Mouse (Mus musculus) ovary, postnatal 10 days (tissue): ENCODE data around the gene Exog.

Source experiments
- DNase-seq: peaks from one replicate; pipeline ENCODE4 v3.0.0; 2022; ENCODE audit warnings: low spot score

Exog gene

GRCm38 (mm10) chr9:119504981-119505658, 60.4 kb downstream of the Exog start:
- no peak for DNase-seq

DNA sequence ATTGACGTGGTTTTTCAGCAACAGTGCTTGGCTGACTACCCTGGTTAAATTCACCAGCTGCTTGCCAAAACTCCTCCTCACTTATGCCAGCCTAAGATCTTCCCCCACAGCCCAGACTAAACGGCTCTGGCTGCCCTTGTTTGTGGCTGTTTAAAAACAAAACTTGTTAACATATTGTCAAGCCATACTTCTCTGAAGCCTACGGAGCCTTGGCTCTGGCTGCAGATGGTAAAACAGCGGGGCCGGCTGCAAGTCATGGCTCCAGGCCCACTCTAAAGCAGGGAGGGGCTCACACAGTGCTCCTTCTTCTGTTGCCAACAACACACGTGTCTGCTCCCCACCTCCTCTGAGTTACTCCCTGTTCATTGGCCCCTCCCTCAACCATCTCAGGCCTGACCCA, 66.2 kb downstream of the Exog start:
- no peak for DNase-seq

- DNase-seq: no peak
These were observed 68.2 kb downstream of the Exog start for GRCm38 (mm10) chr9:119512993-119513392.

DNA sequence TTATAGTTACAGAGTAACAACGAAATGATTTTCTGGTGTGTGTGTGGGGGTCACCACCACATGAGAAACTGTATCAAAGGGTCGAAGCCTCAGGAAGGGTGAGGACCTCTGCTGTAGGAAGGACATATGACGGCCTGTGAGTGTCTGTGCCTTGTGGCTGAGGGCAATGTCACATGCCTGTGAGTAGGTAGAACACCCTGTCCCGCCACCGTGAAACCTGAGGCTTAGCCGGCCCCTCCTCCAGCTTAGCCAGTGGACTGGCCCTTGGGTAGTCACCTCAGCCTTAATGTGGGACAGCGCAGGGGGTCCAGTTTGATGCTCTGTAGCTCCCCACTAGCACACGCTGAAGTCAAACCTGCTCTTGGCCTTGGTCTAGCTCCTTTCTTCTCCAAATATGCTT, 69.1 kb downstream of the Exog start:
- no peak for DNase-seq

DNA sequence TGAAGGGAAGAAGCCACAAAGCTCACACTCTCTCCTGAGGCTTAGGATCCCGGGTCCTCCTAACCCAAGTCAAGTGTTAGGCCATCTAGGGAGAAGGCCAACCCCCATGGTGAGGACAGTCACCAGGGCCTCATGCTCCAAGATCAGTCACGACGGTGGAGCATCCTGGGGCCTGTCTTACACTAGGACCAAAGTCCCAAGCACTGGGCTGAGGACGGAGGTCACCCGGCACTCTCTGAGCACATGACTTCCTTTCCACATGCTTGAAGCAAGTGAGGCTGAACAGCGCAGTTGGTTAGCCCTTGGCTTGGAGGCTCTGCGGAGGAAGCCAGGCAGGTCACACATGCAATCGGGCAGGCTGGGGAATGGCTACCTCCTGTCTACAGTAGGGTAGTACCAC, 70.2 kb downstream of the Exog start:
- no peak for DNase-seq
